Mouse (Mus musculus) hindbrain, embryonic 16.5 days (tissue): ENCODE measurements around the gene Nacad. TPM values are rescaled to one million over a fixed set of nuclear protein-coding genes. Genes with fewer than 3 reads are reported as not detected.
A peak's percentile ranks its signal among the peaks of the same experiment; 100 is the strongest.

ENCODE experiments used
- ATAC-seq: fragments of 200-750 bp; cut with Nextera tagmentation; 2 replicates; pipeline ENCODE4 v1.8.0; 2017; ENCODE audit warnings: moderate TSS enrichment, moderate library complexity
- H3K27ac ChIP-seq: fragments of 300-500 bp; sonication (generic); 2 replicates; pipeline ENCODE4 v1.5.1; 2014; ENCODE audit warnings: low read depth, mild to moderate bottlenecking, control low read depth, low read length, moderate library complexity
- H3K27me3 ChIP-seq: fragments of 300-500 bp; sonication (generic); replicated peaks from 2 replicates; pipeline ENCODE4 v1.6.1; 2014; ENCODE audit warnings: low read length; ENCODE audit not compliant: control insufficient read depth, insufficient read depth
- H3K36me3 ChIP-seq: fragments of 300-500 bp; sonication (generic); 2 replicates; pipeline ENCODE4 v1.6.1; 2014; ENCODE audit warnings: mild to moderate bottlenecking, low read length, moderate library complexity, mixed read lengths; ENCODE audit not compliant: control insufficient read depth, insufficient read depth
- H3K4me1 ChIP-seq: fragments of 300-500 bp; sonication (generic); 2 replicates; pipeline ENCODE4 v1.6.1; 2014; ENCODE audit warnings: low read depth, low read length; ENCODE audit not compliant: control insufficient read depth, insufficient read depth
- H3K4me2 ChIP-seq: fragments of 300-500 bp; sonication (generic); 2 replicates; pipeline ENCODE4 v1.6.1; 2014; ENCODE audit warnings: mild to moderate bottlenecking, low read length, control low read depth, moderate library complexity
- H3K4me3 ChIP-seq: fragments of 300-500 bp; sonication (generic); 2 replicates; pipeline ENCODE4 v1.5.1; 2014; ENCODE audit warnings: mild to moderate bottlenecking, low read length, control low read depth, moderate library complexity
- H3K9ac ChIP-seq: fragments of 300-500 bp; sonication (generic); 2 replicates; pipeline ENCODE4 v1.6.1; 2014; ENCODE audit warnings: low read depth, mild to moderate bottlenecking, control low read depth, low read length, moderate library complexity
- H3K9me3 ChIP-seq: fragments of 300-500 bp; sonication (generic); 2 replicates; pipeline ENCODE4 v1.6.1; 2014; ENCODE audit warnings: mild to moderate bottlenecking, low read length, moderate library complexity; ENCODE audit not compliant: control insufficient read depth
- WGBS: fragments of 180-500 bp; shearing (Covaris S2); extraction: QIAGEN DNeasy Blood & Tissue Kit; methylation state at CpG from one replicate; pipeline ENCODE4 v1.1.7; 2014; 5-methylcytosine and 5-hydroxymethylcytosine counted together
- polyA plus RNA-seq: library from polyadenylated mRNA; unstranded; fragments of >200 nt; fragmentation: Nextera tagmentation; extraction: Ambion mirVana; gene quantifications from 2 replicates; pipeline ENCODE4 v1.2.1, GENCODE M21; 2015

Gene Nacad
- polyA plus RNA-seq, 1 experiment from 2014 or later: 72.1 TPM

- H3K4me3 ChIP-seq: no peak overlapping the region
- H3K4me1 ChIP-seq: peaks cover 11% of the 10 kb centered on the region
- H3K27ac ChIP-seq: no peak overlapping the region
- no peaks in the 10 kb centered on the region for H3K27me3 ChIP-seq
- no peaks in the 10 kb centered on the region for H3K9me3 ChIP-seq
- no peak overlapping the region for H3K4me2 ChIP-seq
- no peak overlapping the region for H3K9ac ChIP-seq
- no peak for ATAC-seq
- no peaks in the 10 kb centered on the region for H3K36me3 ChIP-seq
These were observed 23.8 kb upstream of the Nacad start for GRCm38 (mm10) chr11:6629655-6630054.

GRCm38 (mm10) chr11:6628568-6628967, 22.7 kb upstream of the Nacad start:
- no peak overlapping the region for H3K9ac ChIP-seq
- no peaks in the 10 kb centered on the region for H3K27me3 ChIP-seq
- H3K9me3 ChIP-seq: no peaks in the 10 kb centered on the region
- 22% methylated on average over 4 of the region's 4 CpGs for WGBS
- no peak overlapping the region for H3K4me3 ChIP-seq
- H3K27ac ChIP-seq: no peak overlapping the region
- no peak for ATAC-seq
- no peak overlapping the region for H3K4me2 ChIP-seq
- H3K4me1 ChIP-seq: peaks cover 22% of the 10 kb centered on the region
- H3K36me3 ChIP-seq: peaks cover 5% of the 10 kb centered on the region; the same call in 1 of the 2 replicates

- Histone ChIP-seq H3K27ac (no peak overlapping the region), H3K27me3 (no peaks in the 10 kb centered on the region), H3K36me3 (peaks cover 11% of the 10 kb centered on the region), H3K9ac (no peak overlapping the region), H3K4me3 (no peak overlapping the region), H3K4me2 (no peak overlapping the region), H3K9me3 (no peaks in the 10 kb centered on the region), H3K4me1 (peaks cover 29% of the 10 kb centered on the region)
- ATAC-seq: no peak
- WGBS: 90% methylated on average over 4 of the region's 4 CpGs
These were observed 21.9 kb upstream of the Nacad start for GRCm38 (mm10) chr11:6627731-6628130.

- ATAC-seq: peak; percentile 7; the same call in 1 of the 2 replicates
- 13% methylated on average over 16 of the region's 16 CpGs for WGBS
These were observed 20.5 kb upstream of the Nacad start for GRCm38 (mm10) chr11:6626388-6626772.

GRCm38 (mm10) chr11:6625478-6626387, 19.9 kb upstream of the Nacad start, which contains the start of gene Tbrg4:
Gene Tbrg4 (minus strand): TSS chr11:6626067.
- H3K4me3 ChIP-seq: peak within 1 kb of the TSS; percentile 79
- H3K36me3 ChIP-seq: peaks cover 18% of the 10 kb centered on the region
- under 1% methylated on average over 66 of the region's 66 CpGs for WGBS
- peak; percentile 95 for ATAC-seq
- peak within 1 kb of the TSS; percentile 85 for H3K9ac ChIP-seq
- peak within 1 kb of the TSS; percentile 86 for H3K27ac ChIP-seq
- H3K4me1 ChIP-seq: peaks cover 29% of the 10 kb centered on the region
- H3K4me2 ChIP-seq: peak within 1 kb of the TSS; percentile 92
- H3K9me3 ChIP-seq: no peaks in the 10 kb centered on the region
- H3K27me3 ChIP-seq: no peaks in the 10 kb centered on the region

More at GRCm38 (mm10) chr11:6626388-6626772, 20.5 kb upstream of the Nacad start:
- Histone ChIP-seq H3K27ac (peak overlapping the region; percentile 86), H3K36me3 (peaks cover 16% of the 10 kb centered on the region), H3K4me2 (peak overlapping the region; percentile 92), H3K9me3 (no peaks in the 10 kb centered on the region), H3K4me1 (peaks cover 29% of the 10 kb centered on the region), H3K27me3 (no peaks in the 10 kb centered on the region), H3K4me3 (peak overlapping the region; percentile 79), H3K9ac (peak overlapping the region; percentile 85)

GRCm38 (mm10) chr11:6624619-6625382, 18.9 kb upstream of the Nacad start:
- H3K4me2 ChIP-seq: peak overlapping the region; percentile 92
- H3K9me3 ChIP-seq: no peaks in the 10 kb centered on the region
- 74% methylated on average over 14 of the region's 14 CpGs for WGBS
- no peaks in the 10 kb centered on the region for H3K27me3 ChIP-seq
- peak overlapping the region; percentile 79 for H3K4me3 ChIP-seq
- H3K9ac ChIP-seq: peak overlapping the region; percentile 77
- no peak overlapping the region for H3K27ac ChIP-seq
- no peak for ATAC-seq
- H3K36me3 ChIP-seq: peaks cover 26% of the 10 kb centered on the region
- peaks cover 29% of the 10 kb centered on the region for H3K4me1 ChIP-seq

- no peak overlapping the region for H3K4me3 ChIP-seq
- peaks cover 29% of the 10 kb centered on the region for H3K4me1 ChIP-seq
- H3K27me3 ChIP-seq: no peaks in the 10 kb centered on the region
- peaks cover 35% of the 10 kb centered on the region for H3K36me3 ChIP-seq
- ATAC-seq: no peak
- WGBS: 90% methylated on average over 10 of the region's 10 CpGs
- H3K4me2 ChIP-seq: no peak overlapping the region
- no peak overlapping the region for H3K9ac ChIP-seq
- H3K9me3 ChIP-seq: no peaks in the 10 kb centered on the region
- H3K27ac ChIP-seq: no peak overlapping the region
These were observed 17.9 kb upstream of the Nacad start for GRCm38 (mm10) chr11:6623704-6624103.

GRCm38 (mm10) chr11:6615250-6616205, 9.7 kb upstream of the Nacad start:
- no peaks in the 10 kb centered on the region for H3K9me3 ChIP-seq
- H3K27ac ChIP-seq: no peak overlapping the region
- WGBS: 93% methylated on average over 12 of the region's 12 CpGs
- no peaks in the 10 kb centered on the region for H3K27me3 ChIP-seq
- H3K36me3 ChIP-seq: peaks cover 47% of the 10 kb centered on the region
- H3K9ac ChIP-seq: no peak overlapping the region
- H3K4me3 ChIP-seq: no peak overlapping the region
- no peaks in the 10 kb centered on the region for H3K4me1 ChIP-seq
- no peak for ATAC-seq
- H3K4me2 ChIP-seq: no peak overlapping the region
